Mouse (Mus musculus): ENCODE results near the gene Stfa2l1.
"Not testable (repeated sequence)": the region's sequence is repeated elsewhere in the genome, so short reads cannot be mapped to it uniquely, and the experiment has no call there.

The Stfa2l1 gene

DNA sequence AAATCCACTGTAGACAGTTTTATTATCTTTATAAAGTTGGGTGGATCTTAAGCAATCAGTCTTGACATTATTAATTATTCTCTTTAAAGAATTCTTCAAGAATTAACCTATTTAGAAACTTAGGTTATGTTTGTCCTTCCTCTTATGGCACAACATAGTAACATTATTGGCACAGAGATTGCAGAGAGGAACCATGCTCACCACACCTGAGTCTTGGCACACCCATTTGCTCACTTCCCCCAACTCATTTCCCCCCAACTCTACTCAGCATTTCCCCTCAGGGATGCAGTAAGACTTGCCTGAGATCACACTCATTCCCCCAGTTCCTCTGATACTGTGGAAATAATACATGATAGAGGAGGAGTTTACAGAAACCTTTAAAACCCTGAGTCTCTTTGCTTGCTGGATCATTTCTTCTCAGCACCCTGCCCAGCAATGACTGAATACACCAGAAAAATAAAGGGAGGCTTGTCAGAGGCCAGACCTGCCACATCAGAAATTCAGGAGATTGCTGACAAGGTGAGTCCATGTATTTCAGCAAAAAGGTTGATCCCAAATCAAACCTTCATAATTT, at the start of gene Stfa2l1:
Stfa2l1 (plus strand) TSS at position 410 of the 574 bp plus-strand sequence.
- no peak for DNase-seq (ENCODE audit: low read depth, low spot score)

DNA sequence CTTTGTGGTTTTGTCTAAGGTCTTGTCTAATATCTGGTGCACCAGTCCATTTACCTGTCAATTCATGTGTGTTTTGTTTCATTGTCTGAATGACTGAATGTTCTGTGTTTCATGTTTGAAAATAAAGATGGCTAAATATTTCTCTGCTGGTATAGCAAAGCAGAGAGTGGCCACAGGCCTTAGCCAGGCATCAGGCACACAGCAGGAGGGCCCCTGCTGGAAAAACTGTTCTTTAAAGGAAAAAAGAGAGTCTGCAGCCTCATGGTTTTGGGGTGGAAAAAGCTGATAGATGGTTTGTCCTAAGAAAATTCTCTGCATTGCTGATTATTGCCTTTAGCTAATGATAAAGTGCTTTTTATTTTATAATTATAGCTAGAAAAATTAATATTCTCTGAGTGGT, 45.1 kb upstream of the Stfa2l1 start:
- not testable (repeated sequence) for DNase-seq (ENCODE audit: low read depth, low spot score)

DNA sequence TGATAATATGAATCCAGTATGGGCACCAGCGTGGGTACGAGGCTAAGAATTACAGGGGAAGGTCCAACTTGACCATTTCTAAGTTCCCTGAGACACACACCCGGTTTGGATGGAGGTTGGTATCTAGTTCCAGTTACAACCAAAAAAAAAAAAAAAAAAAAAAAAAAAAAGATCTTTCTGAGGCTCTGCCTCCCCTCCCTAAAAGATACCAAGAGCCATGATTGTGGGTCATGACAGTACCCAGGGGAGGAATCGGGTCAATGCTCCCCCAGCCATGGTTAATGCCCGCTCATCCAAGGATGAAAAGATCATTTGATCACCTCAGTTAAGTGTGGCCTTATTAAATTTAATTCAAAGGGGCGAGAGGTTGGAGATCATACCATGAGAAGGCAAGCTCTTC, 40.9 kb upstream of the Stfa2l1 start:
- not testable (repeated sequence) for DNase-seq (ENCODE audit: low read depth, low spot score)

DNA sequence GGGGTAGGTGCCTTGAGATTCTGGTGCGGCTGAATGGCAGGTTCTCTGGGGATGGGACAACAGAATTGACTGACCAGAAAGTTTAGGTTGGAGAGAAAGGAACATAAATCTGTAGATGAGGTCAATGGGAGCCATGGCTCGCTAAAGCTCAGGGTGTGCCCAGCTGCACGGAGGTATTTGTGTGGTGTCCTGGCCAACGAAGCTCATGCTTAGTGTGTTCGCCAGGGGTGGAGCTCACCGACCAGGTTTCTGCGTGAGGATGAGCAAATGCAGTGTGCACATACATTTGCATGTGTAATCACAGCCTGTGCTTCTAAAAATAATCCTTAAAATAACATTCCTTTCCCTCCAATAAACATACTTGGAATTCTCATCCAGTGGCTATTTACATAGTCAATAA, 28.5 kb upstream of the Stfa2l1 start:
- DNase-seq (ENCODE audit: low read depth, low spot score) = no peak

DNA sequence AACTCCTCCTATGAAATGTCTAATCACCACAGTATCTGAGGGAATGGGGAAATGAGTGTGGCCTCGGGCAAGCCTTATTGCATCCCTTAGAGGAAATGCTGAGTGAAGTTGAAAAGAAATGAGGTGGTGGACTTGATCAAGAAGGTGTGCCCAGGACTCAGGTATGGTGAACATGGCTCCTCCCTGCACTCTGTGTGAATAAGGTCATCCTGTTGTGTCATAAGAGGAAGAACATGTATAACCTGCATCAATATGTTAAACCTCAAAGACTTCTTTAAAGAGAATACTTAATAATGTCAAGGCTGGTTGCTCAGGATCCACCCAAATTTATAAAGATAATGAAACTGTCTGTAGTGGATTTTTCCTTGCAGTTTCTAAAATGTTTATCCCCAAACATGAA, 25.5 kb upstream of the Stfa2l1 start, which contains the start of gene Csta1:
Csta1 (minus strand) TSS at position 101 of the 400 bp plus-strand sequence.
- no peak for DNase-seq (ENCODE audit: low read depth, low spot score)

DNA sequence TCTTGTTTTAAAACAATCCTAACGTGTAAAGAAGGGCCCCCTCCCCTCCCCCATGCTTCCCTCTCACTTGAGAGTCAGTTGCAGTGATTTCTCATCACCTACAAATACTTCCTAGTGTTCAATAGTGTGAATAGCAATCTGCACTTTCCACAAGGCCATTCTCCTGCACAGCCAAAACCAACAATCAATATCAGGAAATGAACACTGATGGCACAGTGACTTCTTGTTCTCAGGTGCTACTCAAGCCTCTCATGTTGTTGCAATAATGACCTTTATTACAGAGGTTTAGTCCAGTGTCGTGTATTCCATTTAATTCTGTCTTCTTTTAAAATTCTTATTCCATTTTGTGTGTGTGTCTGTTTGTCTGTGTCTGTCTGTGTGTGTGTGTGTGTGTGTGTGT, 18.4 kb upstream of the Stfa2l1 start:
- no peak for DNase-seq (ENCODE audit: low read depth, low spot score)

DNA sequence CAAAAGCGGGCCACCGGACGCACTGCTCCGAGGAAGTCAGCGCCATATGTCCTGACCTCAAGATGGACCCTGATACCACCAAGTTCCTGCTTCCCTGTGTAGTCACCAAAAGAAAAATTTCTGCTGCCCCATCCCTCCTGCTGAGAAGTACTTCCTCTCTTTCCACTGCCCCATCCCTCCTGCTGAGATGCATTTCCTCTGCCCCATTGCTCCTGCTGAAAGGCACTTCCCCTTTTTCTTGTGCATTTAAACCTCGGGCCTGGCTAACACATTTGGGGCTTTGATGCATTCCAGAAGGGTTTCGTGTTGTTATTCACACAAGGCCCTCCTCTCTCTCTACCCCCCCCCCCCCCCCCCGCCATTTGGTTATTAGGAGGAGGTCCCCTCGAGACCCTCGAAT, 11.2 kb downstream of the Stfa2l1 start:
- not testable (repeated sequence) for DNase-seq (ENCODE audit: low read depth, low spot score)

DNA sequence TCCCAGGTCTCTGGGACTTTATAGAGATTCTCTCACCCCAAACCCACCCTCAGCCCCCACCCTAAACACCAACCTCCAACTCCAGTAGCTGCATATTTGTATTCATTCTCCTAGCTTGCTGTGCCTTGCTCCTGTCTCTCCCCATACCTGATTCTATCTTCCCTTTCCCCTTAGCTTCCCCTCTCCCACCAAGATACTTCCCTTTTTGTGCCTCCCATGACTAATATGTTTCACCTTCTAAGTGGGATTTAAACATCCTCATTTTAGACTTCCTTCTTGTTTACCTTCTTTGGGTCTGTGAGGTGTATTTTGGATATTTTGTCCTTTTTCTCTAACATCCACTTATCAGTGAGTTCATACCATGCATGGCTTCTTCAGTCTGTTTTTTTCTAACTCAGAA, 19.5 kb downstream of the Stfa2l1 start:
- DNase-seq (ENCODE audit: low read depth, low spot score) = no peak

DNA sequence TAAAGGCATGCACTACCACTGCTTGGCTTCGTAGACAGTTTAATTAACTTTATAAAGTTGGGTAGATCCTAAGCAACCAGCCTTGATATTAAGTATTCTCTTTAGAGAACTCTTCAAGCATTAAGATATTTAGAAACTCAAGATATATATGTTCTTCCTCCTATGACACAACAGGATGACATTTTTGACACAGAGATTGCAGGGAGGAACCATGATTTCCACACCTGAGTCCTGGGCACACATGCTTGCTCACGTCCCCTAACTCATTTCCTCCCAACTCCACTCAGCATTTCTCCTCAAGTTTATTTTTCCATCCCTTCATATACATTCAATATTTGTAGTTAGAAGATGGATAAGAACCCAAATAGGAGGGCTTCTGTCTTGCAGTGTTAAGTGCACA, 23.3 kb downstream of the Stfa2l1 start:
- no peak for DNase-seq (ENCODE audit: low read depth, low spot score)

DNA sequence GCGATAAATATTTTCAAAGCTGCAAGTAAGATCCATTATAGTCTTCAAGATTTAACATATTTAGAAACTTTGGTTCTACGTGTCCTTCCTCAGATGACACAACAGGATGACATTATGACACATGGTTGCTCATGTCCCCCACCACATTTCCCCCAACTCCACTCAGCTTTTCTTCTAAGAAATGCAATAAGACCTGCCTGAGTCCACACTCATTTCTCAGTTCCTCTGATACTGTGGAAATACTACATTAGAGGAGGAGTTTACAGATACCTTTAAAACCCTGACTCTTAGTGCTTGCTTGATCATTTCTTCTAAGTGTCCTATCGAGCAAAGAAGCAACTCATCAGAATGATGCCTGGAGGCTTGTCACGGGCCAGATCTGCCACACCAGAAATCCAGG, 27.3 kb downstream of the Stfa2l1 start, which contains the start of gene Gm5483:
Gm5483 (plus strand) TSS at position 301 of the 400 bp plus-strand sequence.
- not testable (repeated sequence) for DNase-seq (ENCODE audit: low read depth, low spot score)

DNA sequence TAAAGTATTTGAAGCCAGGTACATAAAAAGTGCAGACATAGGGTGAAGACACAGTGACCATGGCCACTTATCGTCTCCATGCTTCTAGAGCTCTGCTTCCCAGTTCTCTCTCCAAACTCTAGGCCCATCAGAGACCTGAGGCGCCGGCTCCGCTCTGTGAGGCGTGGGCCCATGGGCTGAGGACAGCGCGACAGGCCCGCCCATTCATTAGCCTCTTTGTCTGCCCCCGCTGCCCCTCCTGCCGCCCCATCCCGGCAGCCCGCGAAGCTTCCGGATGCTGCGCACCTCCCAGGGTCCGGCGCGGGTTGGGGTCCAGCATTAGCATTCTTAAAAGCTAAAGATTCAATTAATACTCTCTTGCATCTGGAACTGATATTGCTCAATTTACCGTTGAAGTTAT, 42.6 kb downstream of the Stfa2l1 start:
- DNase-seq (ENCODE audit: low read depth, low spot score) = peak; percentile 1

DNA sequence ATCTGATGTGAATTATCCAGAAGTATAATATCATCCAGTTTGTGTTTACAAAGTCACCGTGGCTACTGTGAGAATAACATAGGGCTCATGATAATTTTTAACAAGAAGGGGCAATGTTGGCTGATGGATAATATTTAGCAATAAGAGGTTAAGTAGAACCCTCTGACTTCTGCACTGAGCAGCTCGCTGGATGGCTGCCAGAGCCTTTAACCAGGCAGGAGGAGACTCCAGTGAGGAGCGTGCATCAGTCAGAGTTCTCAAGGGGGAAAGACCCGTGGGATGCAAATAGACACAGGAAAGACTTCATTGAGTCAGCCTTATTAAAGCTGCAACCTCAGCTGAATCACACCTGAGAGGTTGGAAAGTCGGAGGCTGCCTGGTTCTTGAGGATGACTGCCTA, 47.2 kb downstream of the Stfa2l1 start:
- no peak for DNase-seq (ENCODE audit: low read depth, low spot score)

DNA sequence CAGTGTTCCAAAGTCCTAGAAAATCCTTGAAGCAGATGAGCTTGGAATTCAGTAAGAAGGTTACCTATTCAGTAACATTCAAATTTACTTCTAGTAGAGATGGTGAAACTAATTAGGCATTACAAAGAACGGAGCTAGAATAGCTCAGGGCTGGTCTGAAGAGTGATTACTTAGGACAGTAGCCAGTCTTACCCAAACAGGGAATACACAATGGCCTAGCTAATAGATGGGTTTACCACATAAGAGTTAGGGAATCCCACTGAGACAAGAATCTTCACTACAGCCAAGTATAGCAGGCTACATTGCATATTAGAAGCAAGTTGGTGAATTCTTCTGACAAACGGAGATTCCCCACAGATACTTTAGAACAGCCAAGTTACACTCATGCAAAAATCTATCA, 49.1 kb downstream of the Stfa2l1 start:
- not testable (repeated sequence) for DNase-seq (ENCODE audit: low read depth, low spot score)

DNA sequence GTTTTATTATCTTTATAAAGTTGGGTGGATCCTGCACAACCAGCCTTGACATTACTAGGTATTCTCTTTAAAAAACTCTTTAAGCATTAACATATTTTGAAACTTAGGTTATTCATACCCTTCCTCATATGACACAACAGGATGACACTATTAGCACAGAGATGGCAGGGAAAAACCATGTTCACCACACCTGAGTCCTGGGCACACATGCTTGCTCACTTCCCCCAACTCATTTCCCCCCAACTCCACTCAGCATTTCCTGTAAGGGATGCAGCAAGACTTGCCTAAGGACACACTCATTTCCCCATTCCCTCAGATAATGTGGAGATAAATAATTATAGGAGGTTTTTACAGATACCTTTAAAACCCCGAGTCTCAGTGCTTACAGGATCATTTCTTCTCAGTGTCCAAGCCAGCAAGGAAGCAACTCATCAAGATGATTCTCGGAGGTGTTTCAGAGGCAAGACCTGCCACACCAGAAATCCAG, 53.4 kb downstream of the Stfa2l1 start, which contains the start of gene Gm5416:
Gm5416 (plus strand) TSS at position 437 of the 487 bp plus-strand sequence.
- no peak for DNase-seq (ENCODE audit: low read depth, low spot score)

Data from mesoderm, embryonic 11.5 days (tissue).